Mouse (Mus musculus): ENCODE measurements around the gene Col16a1.

DNA sequence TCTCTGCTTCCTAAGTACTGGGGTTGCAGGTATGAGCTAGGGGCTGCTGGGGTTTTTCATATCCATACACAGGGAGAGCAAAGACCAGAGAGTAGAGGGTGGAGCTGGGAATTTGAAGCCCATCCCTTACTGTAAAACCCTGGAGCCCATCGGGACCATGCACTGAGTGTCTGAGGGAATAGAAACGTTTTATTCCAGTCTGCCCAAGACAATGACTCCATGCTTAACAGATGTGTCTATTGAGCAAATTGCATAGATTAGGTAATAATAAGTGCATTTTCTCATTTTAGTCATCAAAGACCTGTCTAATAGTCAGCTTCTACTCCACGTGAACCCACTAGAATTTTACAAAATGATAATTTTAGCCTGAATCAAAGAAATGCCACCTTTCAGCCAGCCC, 22.9 kb downstream of the Col16a1 start:
- TF ChIP-seq POLR2A (IDR thresholded peaks at IDR 0.05; ENCODE audit: borderline replicate concordance, low read depth, low read length) (no peak), CTCF (IDR thresholded peaks at IDR 0.05; ENCODE audit: low read depth, low read length) (no peak)

Measured in bone marrow macrophage, adult 2 months (primary cell).